Mouse (Mus musculus): ENCODE results near the gene Hist2h2ac.

DNA sequence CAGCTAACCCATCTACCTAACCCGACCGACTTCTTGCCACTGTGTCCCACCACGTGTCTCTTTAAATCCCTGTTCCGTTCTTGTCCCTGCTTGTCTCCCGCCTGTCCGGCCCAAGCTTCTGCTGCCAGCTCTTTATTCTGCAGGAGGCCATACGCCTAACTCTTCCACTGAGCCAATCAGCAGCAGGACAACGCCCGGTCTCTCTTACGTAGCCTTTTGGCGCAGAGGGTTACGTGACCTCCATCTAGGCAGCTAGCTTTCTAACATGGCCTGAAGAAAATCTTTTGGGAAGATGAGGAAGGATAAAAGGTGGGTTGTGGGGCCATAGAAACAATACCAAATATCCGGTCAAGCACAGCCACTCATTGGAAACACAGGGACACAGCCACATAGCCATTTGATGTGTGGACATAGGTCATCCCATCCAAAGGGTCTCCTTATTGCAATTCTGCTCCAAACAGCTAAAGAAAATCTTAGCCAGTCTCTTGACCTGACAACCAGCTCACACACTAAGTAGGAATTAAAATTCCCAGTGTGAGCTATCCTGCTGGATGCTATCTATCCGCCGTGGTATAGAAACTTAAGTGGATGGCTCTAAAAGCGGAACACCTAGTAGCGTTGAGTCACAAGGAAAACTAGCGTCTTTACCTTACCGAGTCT, 41.7 kb upstream of the Hist2h2ac start:
- TF ChIP-seq CTCF (IDR thresholded peaks at IDR 0.05; ENCODE audit: low read depth, low read length) (no peak), POLR2A (IDR thresholded peaks at IDR 0.05; ENCODE audit: extremely low read depth, insufficient read depth, low read length) (peak; percentile 59; the same call in 1 of the 2 replicates)
